Mouse (Mus musculus) layer of hippocampus, adult 18-20 months (tissue): ENCODE measurements at regions not wholly inside any gene's neighbourhood (a gene's known extent, or its start where the extent isn't known, plus 50 kb on each side); places are given as distances from the start of the nearest gene placed in this dataset.

Source experiments
- DNase-seq, 2 experiments: peaks; one replicate each; pipeline ENCODE4 v3.0.0; 2022; ENCODE audit warnings: low spot score in 2 of 2

GRCm38 (mm10) chr8:78877423-78877822, 56.5 kb upstream of the Lsm6 start:
- no peak for DNase-seq

DNA sequence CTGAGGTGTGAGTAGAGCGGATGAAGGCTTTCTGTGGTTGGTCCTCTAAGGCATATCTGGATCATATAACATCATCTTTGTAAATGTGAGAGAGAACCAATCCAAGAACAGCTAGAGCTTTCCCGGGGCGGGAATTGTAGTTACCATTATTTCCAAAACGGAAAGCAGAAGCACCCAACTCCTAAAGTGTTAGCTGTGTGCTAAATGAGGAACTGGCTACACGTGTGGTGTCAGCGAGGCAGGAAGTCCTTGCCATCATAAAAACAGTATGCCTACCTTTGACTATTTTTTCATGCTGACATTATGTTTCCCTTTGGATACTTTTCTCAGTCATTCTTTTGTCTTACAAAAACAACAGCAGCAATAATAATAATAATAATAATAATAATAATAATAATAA, 68.8 kb upstream of the Lsm6 start:
- DNase-seq: no peak

- DNase-seq: no peak
Observed at GRCm38 (mm10) chr8:78890571-78890970, 69.6 kb upstream of the Lsm6 start.

- DNase-seq: peak; percentile 16 to 83
Observed at GRCm38 (mm10) chr8:78899887-78900286, 78.9 kb upstream of the Lsm6 start.

GRCm38 (mm10) chr8:78903034-78903433, 82.1 kb upstream of the Lsm6 start:
- DNase-seq: no peak

DNA sequence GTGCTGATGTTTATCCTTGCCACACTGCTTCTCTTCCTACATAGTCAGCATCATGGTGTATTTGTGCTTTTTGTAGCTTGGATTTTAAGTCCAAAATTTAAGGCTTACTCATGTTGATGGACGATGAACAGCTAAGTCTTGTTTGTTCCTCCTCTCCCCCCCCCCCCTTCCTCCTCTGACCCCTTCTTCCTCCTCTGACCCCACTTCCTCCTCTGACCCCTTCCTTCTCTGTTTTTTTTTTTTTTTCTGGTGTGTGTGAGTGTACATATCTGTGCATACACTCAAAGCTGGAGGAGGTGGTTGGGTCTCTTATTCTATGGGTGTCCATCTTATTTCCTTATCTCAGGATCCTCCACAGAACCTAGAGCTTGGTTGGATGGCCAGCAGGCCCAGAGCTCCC, 87.0 kb upstream of the Lsm6 start:
- DNase-seq: no peak

DNA sequence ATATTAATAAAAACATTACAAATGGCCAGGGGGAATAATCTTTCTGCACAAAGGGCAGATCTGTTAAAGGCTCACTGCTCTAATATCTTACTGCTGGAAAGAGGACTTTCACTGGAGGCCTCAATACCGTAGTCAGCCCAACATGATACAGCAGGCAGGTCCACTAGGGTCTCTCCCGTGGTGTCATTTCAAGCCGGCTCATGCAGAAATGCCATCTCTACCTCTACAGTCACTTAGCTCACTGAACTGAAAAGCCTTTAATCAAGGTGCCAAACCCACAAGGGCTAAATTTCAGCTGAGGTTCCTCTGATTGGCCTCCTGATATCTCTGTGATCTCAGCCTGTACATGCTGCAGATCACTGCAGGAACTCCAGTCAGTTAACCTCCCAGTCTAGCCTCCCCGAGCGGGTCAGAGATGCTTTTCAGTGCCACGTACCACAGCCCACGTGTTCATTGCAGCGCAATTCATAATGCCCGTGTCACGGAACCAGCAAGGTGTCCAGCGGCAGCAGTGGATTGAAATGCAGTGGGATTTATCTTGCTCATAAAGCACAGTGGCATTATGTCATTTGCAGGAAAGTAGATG, 90.4 kb upstream of the Lsm6 start:
- DNase-seq: no peak

DNA sequence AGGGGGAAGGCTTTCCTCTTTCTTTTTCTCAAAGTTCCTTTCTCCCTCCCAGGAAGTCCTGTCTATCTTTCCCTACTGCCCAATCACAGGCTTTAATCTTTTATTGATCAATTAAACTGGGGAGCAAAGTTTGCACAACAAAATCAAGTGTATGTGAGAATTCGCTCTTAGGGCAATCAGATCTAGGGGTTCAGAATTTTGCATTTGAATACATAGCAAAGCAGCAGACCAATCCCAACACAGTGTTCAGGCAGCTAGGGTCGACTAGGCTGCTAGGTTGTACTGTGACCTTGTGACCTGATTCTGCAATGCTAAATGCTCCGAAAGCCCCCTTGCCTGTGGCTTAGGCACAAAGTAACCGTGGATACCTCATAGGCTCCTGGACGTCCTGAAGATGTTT, 91.5 kb upstream of the Lsm6 start:
- DNase-seq: no peak

GRCm38 (mm10) chr8:78913823-78914222, 92.9 kb upstream of the Lsm6 start:
- no peak for DNase-seq

- no peak for DNase-seq
Observed at GRCm38 (mm10) chr8:78930610-78931397, 97.4 kb upstream of the Zfp827 start.

- no peak for DNase-seq
Observed at GRCm38 (mm10) chr8:78932069-78932468, 96.2 kb upstream of the Zfp827 start.

DNA sequence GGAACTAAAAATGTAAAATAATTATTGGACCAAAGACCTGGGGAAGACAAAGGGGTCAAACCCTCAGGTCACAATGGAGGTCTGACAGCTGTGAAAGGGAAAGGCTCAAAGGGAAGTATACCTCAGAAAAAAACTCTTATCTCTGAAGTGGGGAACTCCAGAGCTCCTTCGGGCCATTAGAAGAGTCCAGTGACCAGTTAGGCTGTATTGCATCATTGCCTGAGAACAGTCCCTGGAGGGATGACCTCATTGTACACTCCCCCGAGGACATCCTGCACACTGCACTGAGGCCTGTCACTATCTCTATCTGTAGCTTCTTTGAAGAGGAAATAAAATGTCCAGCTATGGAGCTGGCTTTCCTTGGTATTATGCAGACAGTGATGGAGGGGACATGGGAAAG, 88.2 kb upstream of the Zfp827 start:
- no peak for DNase-seq

DNA sequence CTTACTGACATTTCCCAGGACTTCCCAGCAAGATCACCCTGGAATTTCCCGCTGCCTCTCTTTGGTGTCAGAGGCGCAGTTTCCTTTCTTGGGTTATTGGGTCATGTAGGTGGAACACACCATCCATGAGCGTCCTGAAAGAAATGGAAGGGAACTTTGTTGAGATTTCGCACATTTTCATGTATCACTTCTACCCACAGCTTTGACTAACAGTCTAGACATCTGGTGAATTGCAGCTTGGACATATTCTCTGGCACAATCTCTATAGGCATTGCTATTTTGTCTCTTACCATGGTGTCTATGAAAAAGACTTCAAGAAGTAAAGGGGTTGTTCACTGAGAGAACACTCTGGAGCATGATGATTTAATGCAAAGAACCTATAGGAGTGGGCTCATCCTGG, 86.7 kb upstream of the Zfp827 start:
- DNase-seq: no peak

GRCm38 (mm10) chr8:78944367-78944766, 83.9 kb upstream of the Zfp827 start:
- no peak for DNase-seq

- no peak for DNase-seq
Observed at GRCm38 (mm10) chr8:78945607-78946006, 82.6 kb upstream of the Zfp827 start.

GRCm38 (mm10) chr8:78946085-78946484, 82.2 kb upstream of the Zfp827 start:
- no peak for DNase-seq

DNA sequence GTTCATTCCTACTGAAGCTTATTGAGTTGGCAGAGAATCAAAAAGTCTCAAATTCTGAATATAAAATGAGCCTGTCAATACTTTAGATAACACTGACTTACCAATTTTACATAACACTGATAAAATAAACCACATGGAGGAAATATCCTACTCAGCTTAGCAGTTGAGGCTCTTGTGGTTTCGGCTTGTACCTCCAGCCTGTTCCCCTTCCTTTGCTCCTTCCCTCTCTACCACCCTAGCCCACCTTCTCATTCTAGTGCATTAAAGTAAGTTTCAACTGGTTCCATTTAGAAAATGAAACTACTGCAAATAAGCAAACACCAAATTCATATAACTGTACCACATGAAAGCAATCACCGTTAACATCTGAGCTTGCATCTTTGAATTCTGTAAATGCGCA, 53.2 kb upstream of the Zfp827 start:
- DNase-seq: no peak
